Mouse (Mus musculus) adrenal gland (tissue): ENCODE data around the gene Spryd4.
"Not testable (repeated sequence)": the region's sequence is repeated elsewhere in the genome, so short reads cannot be mapped to it uniquely, and the experiment has no call there.

Source experiments
- intact Hi-C: fragments of 180-260 bp; cut with DNase I; formaldehyde crosslinking; loops from one replicate; pipeline ENCODE4 v1.15.1; 2025
- long read RNA-seq, 2 experiments: library from polyadenylated mRNA; unstranded; transcript quantifications; one replicate each; pipeline ENCODE4 v2.0.0; 2020; ENCODE audit warnings: borderline replicate concordance in 1 of 2; ENCODE audit not compliant: insufficient replicate concordance in 1 of 2

Spryd4 gene
- long read RNA-seq, experiment 1, transcript Spryd4-201 (2 exons, 1,583 nt), result major isoform, 14 of 14 reads
- long read RNA-seq, experiment 1, partial matches to known transcripts, result 0 of 14 reads
- long read RNA-seq, experiment 1, other reads (novel, unspliced or antisense), result 0 of 14 reads
- long read RNA-seq, experiment 2, transcript Spryd4-201 (2 exons, 1,583 nt), result major isoform, 18 of 20 reads
- long read RNA-seq, experiment 2, partial matches to known transcripts, result 0 of 20 reads
- long read RNA-seq, experiment 2, other reads (novel, unspliced or antisense), result 2 of 20 reads

- intact Hi-C loops, result no loop called here
These were observed at the start of gene Spryd4 for GRCm38 (mm10) chr10:128211390-128212108. Gene Spryd4 (minus strand): TSS chr10:128211807.

- intact Hi-C loops, result not testable (repeated sequence)
These were observed 48.8 kb upstream of the Spryd4 start for GRCm38 (mm10) chr10:128260376-128260775.

GRCm38 (mm10) chr10:128259946-128260345 lies 48.3 kb upstream of the Spryd4 start:
- intact Hi-C loops, result no loop called here

- intact Hi-C loops, result no loop called here
These were observed 47.3 kb upstream of the Spryd4 start for GRCm38 (mm10) chr10:128258953-128259352.

GRCm38 (mm10) chr10:128256328-128256727 lies 44.7 kb upstream of the Spryd4 start:
- intact Hi-C loops, result no loop called here

GRCm38 (mm10) chr10:128255925-128256324 lies 44.3 kb upstream of the Spryd4 start:
- intact Hi-C loops, result no loop called here

GRCm38 (mm10) chr10:128253677-128254255 lies 42.2 kb upstream of the Spryd4 start, which contains the start of gene Apon:
Gene Apon (plus strand): TSS chr10:128254096.
- intact Hi-C loops, result no loop called here

- intact Hi-C loops, result no loop called here
These were observed 39.0 kb upstream of the Spryd4 start for GRCm38 (mm10) chr10:128250565-128250964.

- intact Hi-C loops, result no loop called here
These were observed 35.6 kb upstream of the Spryd4 start for GRCm38 (mm10) chr10:128247020-128247732.

GRCm38 (mm10) chr10:128244121-128244520 lies 32.5 kb upstream of the Spryd4 start:
- intact Hi-C loops, result no loop called here

GRCm38 (mm10) chr10:128243252-128243651 lies 31.6 kb upstream of the Spryd4 start:
- intact Hi-C loops, result no loop called here

- intact Hi-C loops, result no loop called here
These were observed 28.5 kb upstream of the Spryd4 start for GRCm38 (mm10) chr10:128240131-128240530.

GRCm38 (mm10) chr10:128239140-128239539 lies 27.5 kb upstream of the Spryd4 start:
- intact Hi-C loops, result no loop called here

GRCm38 (mm10) chr10:128237807-128238480 lies 26.3 kb upstream of the Spryd4 start:
- intact Hi-C loops, result no loop called here

GRCm38 (mm10) chr10:128236321-128236720 lies 24.7 kb upstream of the Spryd4 start:
- intact Hi-C loops, result no loop called here

GRCm38 (mm10) chr10:128232420-128232985 lies 20.9 kb upstream of the Spryd4 start:
- intact Hi-C loops, result no loop called here

- intact Hi-C loops, result no loop called here
These were observed 20.3 kb upstream of the Spryd4 start, which contains the start of gene Timeless for GRCm38 (mm10) chr10:128231697-128232419. Gene Timeless (plus strand): TSS chr10:128232065.

- intact Hi-C loops, result no loop called here
These were observed 19.5 kb upstream of the Spryd4 start for GRCm38 (mm10) chr10:128231146-128231545.

GRCm38 (mm10) chr10:128230582-128230981 lies 19.0 kb upstream of the Spryd4 start:
- intact Hi-C loops, result no loop called here

- intact Hi-C loops, result no loop called here
These were observed 16.4 kb upstream of the Spryd4 start for GRCm38 (mm10) chr10:128228009-128228408.
